Mouse (Mus musculus): Measurements from ENCODE around the gene Cacng1. TPM values are rescaled to one million over a fixed set of nuclear protein-coding genes. Genes with fewer than 3 reads are reported as not detected.

Cacng1 gene
- not detected for total RNA-seq (2021)
- 0.08 TPM in 2 replicates for polyA plus RNA-seq (2012; rRNA removed)
- long read RNA-seq: 0 reads

- DNase-seq: no peak
Measured at GRCm38 (mm10) chr11:107716332-107716938, at the start of gene Cacng1. TSS of gene Cacng1 (minus strand) at chr11:107716522.

GRCm38 (mm10) chr11:107762688-107763460 is 46.6 kb upstream of the Cacng1 start:
- DNase-seq: no peak

DNA sequence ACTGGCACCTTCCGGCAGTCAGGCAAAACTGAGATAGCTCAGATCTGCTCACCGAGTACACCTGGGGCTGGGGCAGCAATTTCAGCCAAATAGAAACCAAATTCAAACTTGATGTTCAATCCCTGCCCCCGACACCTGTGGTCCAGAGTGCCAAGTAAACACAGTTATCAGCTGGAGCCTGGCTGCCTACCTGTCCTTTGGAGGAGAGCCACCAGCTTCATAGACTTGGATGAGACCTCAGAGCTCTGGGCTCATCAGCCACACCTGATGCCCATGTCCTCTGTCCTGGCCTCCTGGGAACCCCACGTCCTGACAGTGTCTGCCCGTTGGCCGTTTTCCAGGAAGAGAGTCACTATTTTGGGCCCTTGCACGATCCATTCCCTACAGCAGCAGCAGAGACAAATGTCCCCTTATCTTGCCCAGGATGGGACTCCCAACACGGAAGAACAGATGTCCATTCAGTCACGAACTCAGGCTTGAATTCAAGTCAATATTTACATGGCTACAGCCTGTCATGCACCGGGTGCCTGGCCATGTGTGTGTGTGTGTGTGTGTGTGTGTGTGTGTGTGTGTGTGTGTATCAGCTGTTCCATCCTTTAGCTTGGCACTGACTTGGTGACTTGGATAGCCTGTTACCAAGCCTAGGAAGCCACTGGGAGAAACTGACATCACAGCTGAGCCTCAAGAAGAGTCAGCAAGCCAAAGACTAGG is 45.6 kb upstream of the Cacng1 start:
- DNase-seq: no peak

- DNase-seq: no peak
Measured at GRCm38 (mm10) chr11:107760001-107760400, 43.7 kb upstream of the Cacng1 start.

GRCm38 (mm10) chr11:107759516-107759915 is 43.2 kb upstream of the Cacng1 start:
- no peak for DNase-seq

GRCm38 (mm10) chr11:107749114-107749513 is 32.8 kb upstream of the Cacng1 start:
- DNase-seq: no peak

DNA sequence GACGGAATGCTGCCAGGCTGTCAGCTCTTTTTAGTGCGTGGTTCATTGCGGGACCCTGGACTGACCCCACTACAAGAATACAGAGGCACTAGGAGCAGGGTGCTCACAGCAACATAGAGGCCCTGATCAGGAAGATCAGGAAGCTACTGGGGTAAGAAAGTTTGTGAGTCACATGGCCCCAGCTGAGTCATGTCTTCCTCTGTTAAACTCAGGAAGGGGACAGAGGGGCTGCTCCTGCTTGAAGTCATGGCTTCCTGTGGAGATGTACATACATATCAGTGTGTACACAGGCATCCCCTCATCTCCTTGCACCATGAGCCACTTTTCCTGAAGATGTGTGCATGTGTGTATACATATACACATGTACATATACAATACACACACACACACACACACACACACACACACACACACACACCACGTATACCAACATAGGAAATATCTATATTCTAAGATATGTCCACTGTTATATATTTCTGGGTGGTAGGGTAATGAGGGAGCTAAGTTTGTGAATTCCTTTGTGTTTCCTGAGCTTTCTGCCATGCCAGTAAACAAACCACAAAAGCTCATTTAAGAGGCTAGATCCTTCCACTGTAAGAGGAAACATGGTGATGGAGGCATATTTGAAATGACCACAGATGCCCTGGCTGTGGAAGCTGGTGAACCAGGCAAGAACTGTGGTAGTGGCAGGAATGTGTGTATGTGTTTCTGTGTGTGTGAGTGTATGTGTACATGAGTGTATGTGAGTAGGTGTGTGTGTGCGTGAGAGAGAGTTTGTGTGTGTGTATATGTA is 32.1 kb upstream of the Cacng1 start:
- no peak for DNase-seq

- DNase-seq: no peak
Measured at GRCm38 (mm10) chr11:107743100-107743499, 26.8 kb upstream of the Cacng1 start.

GRCm38 (mm10) chr11:107738418-107739099 is 22.2 kb upstream of the Cacng1 start:
- no peak for DNase-seq

- DNase-seq: no peak
Measured at GRCm38 (mm10) chr11:107737886-107738285, 21.6 kb upstream of the Cacng1 start.

GRCm38 (mm10) chr11:107734133-107734532 is 17.8 kb upstream of the Cacng1 start:
- peak; percentile 38 for DNase-seq

GRCm38 (mm10) chr11:107731498-107731897 is 15.2 kb upstream of the Cacng1 start:
- peak; percentile 43 for DNase-seq

DNA sequence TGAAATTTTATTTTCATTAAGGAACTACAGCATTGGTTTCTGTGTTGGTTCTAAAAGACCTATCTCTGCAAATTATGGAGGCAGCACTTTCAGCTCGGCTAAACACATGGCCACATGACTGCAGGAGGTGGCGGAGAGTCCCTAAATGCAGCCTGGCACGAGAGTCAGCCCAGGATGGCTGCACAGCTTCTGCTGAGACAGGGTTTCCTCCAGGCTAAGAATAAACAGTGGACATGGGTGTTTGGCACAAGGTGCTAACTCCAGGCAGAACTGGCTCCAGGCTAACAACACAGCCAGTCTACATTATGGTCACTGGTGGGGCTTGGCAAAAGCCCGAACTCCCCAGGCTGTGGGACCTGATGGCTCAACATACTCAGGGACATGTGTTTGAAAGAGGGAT is 14.6 kb upstream of the Cacng1 start:
- no peak for DNase-seq

DNA sequence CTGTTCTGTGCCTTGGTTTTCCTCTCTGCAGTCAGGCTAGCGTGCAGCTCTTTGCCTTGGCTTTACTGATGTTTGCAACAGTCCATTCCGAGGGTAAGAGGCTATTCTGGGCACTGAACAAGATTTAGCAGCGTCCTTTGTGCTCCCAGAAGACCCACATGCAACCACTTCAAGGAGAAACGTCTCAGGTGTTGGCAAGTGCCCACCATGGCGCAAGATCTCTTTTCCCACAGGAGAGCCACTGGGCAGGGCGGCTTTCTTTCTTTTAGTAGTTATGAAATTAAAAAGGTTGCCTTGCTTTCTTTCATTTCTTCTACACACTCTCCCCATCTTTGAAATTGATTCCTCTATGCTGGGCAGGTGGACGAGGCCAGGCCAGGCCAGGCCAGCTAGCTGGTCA is 12.8 kb upstream of the Cacng1 start:
- peak; percentile 33 for DNase-seq

DNA sequence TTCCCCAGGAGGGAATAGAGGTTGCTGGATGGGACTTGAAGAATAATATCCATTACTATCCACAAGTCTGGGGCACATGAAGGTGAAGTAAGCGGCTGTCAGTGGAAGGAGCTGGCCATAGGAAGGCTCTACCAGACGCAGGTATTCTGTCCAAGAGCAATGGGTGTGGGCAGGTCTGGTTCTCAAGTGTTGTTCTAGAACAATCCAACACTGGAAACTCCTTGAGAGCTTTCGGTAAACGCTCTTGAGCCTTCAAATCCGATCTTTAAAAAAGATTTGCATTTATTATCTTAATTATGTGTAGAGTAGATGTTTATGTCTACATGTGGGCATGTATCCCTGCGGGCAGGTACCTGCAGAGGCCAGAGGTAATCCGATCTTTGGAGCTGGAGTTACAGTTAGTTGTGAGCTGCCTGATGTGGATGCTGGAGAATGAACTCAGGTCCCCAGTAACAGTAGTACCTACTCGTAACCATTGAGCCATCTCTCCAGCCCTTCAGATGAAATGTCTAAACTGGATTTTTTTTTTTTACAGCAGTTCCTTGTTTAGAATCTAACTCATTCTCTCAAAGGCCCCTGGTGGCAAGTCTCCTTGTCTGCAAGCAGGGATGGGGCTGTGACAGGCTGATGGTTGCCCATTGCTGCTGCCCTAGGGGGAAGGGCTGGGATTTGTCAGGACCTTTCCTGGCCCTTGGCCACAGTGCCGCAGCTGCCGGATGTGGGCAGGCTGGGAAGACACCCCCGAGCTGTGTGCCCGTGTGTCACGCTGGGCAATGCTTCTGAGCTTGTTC is 11.9 kb upstream of the Cacng1 start:
- no peak for DNase-seq

DNA sequence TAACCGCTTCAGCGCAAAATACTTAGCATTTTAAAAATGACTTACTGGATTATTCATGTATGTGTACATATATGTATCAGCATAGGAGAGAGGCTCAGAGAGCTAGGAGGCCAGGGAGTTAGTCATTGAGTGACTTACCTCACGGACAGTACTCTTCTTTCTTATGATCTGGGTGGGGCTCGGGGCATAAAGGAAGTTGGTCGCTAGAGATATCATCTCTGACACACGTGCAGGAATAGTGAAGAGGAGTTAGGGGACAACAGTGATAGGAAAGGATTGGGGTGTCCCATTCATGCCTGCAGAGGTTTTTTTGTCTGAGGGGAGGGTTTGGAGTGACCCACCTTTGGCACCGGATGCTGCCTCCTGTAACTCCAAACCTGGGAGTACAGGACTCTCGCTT is 8.3 kb upstream of the Cacng1 start:
- DNase-seq: no peak

GRCm38 (mm10) chr11:107721057-107721456 is 4.7 kb upstream of the Cacng1 start:
- DNase-seq: no peak

GRCm38 (mm10) chr11:107720264-107721021 is 4.1 kb upstream of the Cacng1 start:
- DNase-seq: no peak

- no peak for DNase-seq
Measured at GRCm38 (mm10) chr11:107714368-107714767, 2.0 kb downstream of the Cacng1 start.

DNA sequence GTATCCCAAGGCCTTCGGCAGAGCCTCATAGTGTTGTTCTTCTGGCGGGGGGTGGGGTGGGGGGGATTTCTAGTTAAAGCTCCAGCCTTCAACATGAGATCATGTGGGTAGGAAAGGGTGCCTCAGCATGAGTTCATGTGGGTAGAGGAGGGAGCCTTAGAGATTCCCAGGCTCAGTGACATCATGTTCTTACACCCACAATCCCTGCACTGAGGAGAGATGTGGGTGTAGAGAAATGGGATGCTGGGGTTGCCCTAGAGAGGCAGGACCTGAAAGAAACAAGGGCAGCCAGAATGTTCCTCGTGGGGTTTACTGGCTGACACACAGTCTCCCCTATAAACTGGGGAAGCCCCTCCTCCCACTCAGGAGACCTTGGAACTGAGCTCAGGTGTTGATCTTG is 5.9 kb downstream of the Cacng1 start:
- no peak for DNase-seq

Measured in adrenal gland, adult 2 months (tissue).